Mouse (Mus musculus): ENCODE data around the gene Npdc1. TPM values are rescaled to one million over a fixed set of nuclear protein-coding genes. Genes with fewer than 3 reads are reported as not detected.

Npdc1 gene
- total and polyA plus RNA-seq, 2 experiments from 2014 or later = 188 to 442 TPM

- Histone ChIP-seq H3K4me2 (ENCODE audit: low read depth) (no peak overlapping the region), H3K4me1 (ENCODE audit: insufficient read depth) (no peaks in the 10 kb centered on the region), H3K9me3 (ENCODE audit: low read length) (no peaks in the 10 kb centered on the region), H3K4me3 (ENCODE audit: low read depth, low read length) (no peak overlapping the region), H3K27ac (ENCODE audit: low read depth, low read length) (no peak overlapping the region), H3K36me3 (ENCODE audit: insufficient read depth) (no peaks in the 10 kb centered on the region), H3K27me3 (ENCODE audit: insufficient read depth, low read length) (no peaks in the 10 kb centered on the region; the same call in 1 of the 2 replicates), H3K9ac (no peak overlapping the region)
- peak; percentile 80 for TF ChIP-seq CTCF (IDR thresholded peaks at IDR 0.05; ENCODE audit: low read depth)
- ATAC-seq (peak; percentile 71), DNase-seq (peak; percentile 75)
- WGBS = 23% methylated on average over 3 of the region's 3 CpGs
Observed at GRCm38 (mm10) chr2:25421896-25422295, 22.7 kb downstream of the Npdc1 start.

- Histone ChIP-seq H3K9ac (no peak within 1 kb of the TSS), H3K27me3 (ENCODE audit: insufficient read depth, low read length) (no peaks in the 10 kb centered on the region; the same call in 1 of the 2 replicates), H3K9me3 (ENCODE audit: low read length) (no peaks in the 10 kb centered on the region), H3K4me1 (ENCODE audit: insufficient read depth) (no peaks in the 10 kb centered on the region), H3K27ac (ENCODE audit: low read depth, low read length) (no peak within 1 kb of the TSS), H3K36me3 (ENCODE audit: insufficient read depth) (no peaks in the 10 kb centered on the region), H3K4me3 (ENCODE audit: low read depth, low read length) (no peak within 1 kb of the TSS), H3K4me2 (ENCODE audit: low read depth) (no peak within 1 kb of the TSS)
- no peak for DNase-seq
- TF ChIP-seq CTCF (IDR thresholded peaks at IDR 0.05; ENCODE audit: low read depth) = no peak
- ATAC-seq = no peak
- WGBS = 73% methylated on average over 17 of the region's 17 CpGs
Observed at GRCm38 (mm10) chr2:25422587-25423410, 23.6 kb downstream of the Npdc1 start, which contains the start of gene Fut7. Gene Fut7, plus strand, starts transcription at chr2:25423267.

- no peaks in the 10 kb centered on the region for H3K4me1 ChIP-seq (ENCODE audit: insufficient read depth)
- no peak overlapping the region for H3K4me3 ChIP-seq (ENCODE audit: low read depth, low read length)
- H3K9ac ChIP-seq = no peak overlapping the region
- WGBS = 62% methylated on average over 1 of the region's 1 CpGs
- no peaks in the 10 kb centered on the region for H3K9me3 ChIP-seq (ENCODE audit: low read length)
- no peaks in the 10 kb centered on the region; the same call in 1 of the 2 replicates for H3K27me3 ChIP-seq (ENCODE audit: insufficient read depth, low read length)
- H3K36me3 ChIP-seq (ENCODE audit: insufficient read depth) = no peaks in the 10 kb centered on the region
- no peak for TF ChIP-seq CTCF (IDR thresholded peaks at IDR 0.05; ENCODE audit: low read depth)
- DNase-seq (no peak), ATAC-seq (no peak)
- H3K4me2 ChIP-seq (ENCODE audit: low read depth) = no peak overlapping the region
- H3K27ac ChIP-seq (ENCODE audit: low read depth, low read length) = no peak overlapping the region
Observed at GRCm38 (mm10) chr2:25423626-25424025, 24.5 kb downstream of the Npdc1 start.

DNA sequence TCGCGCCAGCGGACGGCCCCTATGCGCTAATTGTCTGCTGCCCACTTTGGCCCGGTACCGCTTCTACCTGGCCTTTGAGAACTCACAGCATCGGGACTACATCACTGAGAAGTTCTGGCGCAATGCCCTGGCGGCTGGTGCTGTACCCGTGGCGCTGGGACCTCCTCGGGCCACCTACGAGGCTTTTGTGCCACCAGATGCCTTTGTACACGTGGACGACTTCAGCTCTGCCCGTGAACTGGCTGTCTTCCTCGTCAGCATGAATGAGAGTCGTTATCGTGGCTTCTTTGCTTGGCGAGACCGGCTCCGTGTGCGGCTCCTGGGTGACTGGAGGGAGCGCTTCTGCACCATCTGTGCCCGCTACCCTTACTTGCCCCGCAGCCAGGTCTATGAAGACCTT is 26.3 kb downstream of the Npdc1 start:
- Histone ChIP-seq H3K9me3 (ENCODE audit: low read length) (no peaks in the 10 kb centered on the region), H3K9ac (no peak overlapping the region), H3K4me2 (ENCODE audit: low read depth) (no peak overlapping the region), H3K4me3 (ENCODE audit: low read depth, low read length) (no peak overlapping the region), H3K4me1 (ENCODE audit: insufficient read depth) (peaks cover 4% of the 10 kb centered on the region), H3K36me3 (ENCODE audit: insufficient read depth) (no peaks in the 10 kb centered on the region), H3K27me3 (ENCODE audit: insufficient read depth, low read length) (no peaks in the 10 kb centered on the region; the same call in 1 of the 2 replicates), H3K27ac (ENCODE audit: low read depth, low read length) (no peak overlapping the region)
- no peak for TF ChIP-seq CTCF (IDR thresholded peaks at IDR 0.05; ENCODE audit: low read depth)
- DNase-seq (no peak), ATAC-seq (no peak)
- 37% methylated on average over 27 of the region's 27 CpGs for WGBS

- WGBS = 39% methylated on average over 5 of the region's 5 CpGs
- DNase-seq = peak; percentile 88
- no peak overlapping the region for H3K27ac ChIP-seq (ENCODE audit: low read depth, low read length)
- H3K4me3 ChIP-seq (ENCODE audit: low read depth, low read length) = no peak overlapping the region
- H3K27me3 ChIP-seq (ENCODE audit: insufficient read depth, low read length) = no peaks in the 10 kb centered on the region; the same call in 1 of the 2 replicates
- ATAC-seq = peak; percentile 24
- no peak overlapping the region for H3K4me2 ChIP-seq (ENCODE audit: low read depth)
- TF ChIP-seq CTCF (IDR thresholded peaks at IDR 0.05; ENCODE audit: low read depth) = peak; percentile 92
- H3K9me3 ChIP-seq (ENCODE audit: low read length) = no peaks in the 10 kb centered on the region
- H3K9ac ChIP-seq = no peak overlapping the region
- H3K4me1 ChIP-seq (ENCODE audit: insufficient read depth) = peaks cover 4% of the 10 kb centered on the region
- H3K36me3 ChIP-seq (ENCODE audit: insufficient read depth) = no peaks in the 10 kb centered on the region; the same call in 1 of the 2 replicates
Observed at GRCm38 (mm10) chr2:25426721-25427191, 27.6 kb downstream of the Npdc1 start.

DNA sequence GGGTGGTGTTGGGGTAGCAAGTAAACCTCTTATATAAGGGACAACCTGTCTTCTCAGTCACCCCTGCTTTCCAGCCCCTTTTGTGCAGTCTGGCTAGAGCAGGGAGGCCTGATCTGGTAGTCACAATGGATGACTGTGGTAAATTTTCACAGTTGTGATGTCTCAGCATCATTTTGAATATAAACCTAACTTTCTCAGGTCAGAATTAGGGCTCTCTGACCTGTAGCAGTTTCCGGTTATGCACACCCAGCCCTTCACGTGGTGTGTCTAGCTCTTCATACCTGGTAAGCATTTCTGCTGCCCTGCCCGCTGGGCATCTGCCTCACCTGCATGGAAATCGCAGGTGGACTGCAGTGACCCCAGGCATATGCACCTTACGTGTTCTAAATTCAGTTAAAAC is 28.1 kb downstream of the Npdc1 start:
- ATAC-seq (no peak), DNase-seq (no peak)
- Histone ChIP-seq H3K4me1 (ENCODE audit: insufficient read depth) (peaks cover 4% of the 10 kb centered on the region), H3K36me3 (ENCODE audit: insufficient read depth) (no peaks in the 10 kb centered on the region; the same call in 1 of the 2 replicates), H3K9me3 (ENCODE audit: low read length) (no peaks in the 10 kb centered on the region), H3K27me3 (ENCODE audit: insufficient read depth, low read length) (no peaks in the 10 kb centered on the region; the same call in 1 of the 2 replicates), H3K27ac (ENCODE audit: low read depth, low read length) (no peak overlapping the region), H3K4me2 (ENCODE audit: low read depth) (no peak overlapping the region), H3K4me3 (ENCODE audit: low read depth, low read length) (no peak overlapping the region), H3K9ac (no peak overlapping the region)
- no peak for TF ChIP-seq CTCF (IDR thresholded peaks at IDR 0.05; ENCODE audit: low read depth)
- 90% methylated on average over 5 of the region's 5 CpGs for WGBS
